Comparison of ENCODE assay signal across 7 mouse cellular contexts in the genomic region with DNA sequence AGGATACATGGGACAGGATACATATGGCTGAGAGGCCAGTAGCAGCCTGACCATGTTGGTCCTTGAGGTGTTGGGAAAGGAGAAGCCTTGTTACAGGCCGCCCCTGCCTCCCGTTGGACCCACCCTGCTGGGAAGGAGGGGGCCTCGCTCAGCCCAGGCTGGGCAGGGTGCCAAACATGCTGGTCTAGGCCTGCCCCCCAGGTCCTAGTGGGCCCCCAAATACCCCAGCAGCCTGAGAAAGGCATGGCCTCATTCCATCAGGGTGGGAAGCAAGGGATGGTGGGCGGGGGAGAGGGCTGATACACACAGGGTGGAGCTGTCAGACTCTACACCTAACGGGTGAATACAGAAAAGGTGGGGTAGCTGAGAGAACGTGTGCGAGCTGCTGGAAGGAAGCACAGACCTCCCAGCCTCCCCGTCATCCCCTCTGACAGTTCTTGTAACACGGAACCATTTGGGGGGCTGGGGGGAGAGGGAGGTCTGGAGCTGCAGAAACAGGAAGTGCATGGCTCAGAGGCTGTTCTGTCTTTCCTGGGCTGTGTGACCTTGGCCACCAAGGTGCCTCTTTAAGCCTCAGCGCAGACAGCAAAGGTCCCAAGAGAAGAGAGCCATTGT. TPM values are rescaled to one million over a fixed set of nuclear protein-coding genes. Genes with fewer than 3 reads are reported as not detected.
DNase-seq lines count a peak whose midpoint lies in the region; ATAC-seq and TF ChIP-seq lines count a peak whose summit lies in the region.

No protein-coding gene starts in this region.

- DNase-seq in MEL (ENCODE audit: low read depth, low spot score) (peak; percentile 60), liver (peak; percentile 60)
- peak; percentile 75 for DNase-seq in heart, postnatal 4 days
- DNase-seq in thymus, postnatal 14 days: no peak
- DNase-seq in cerebellum, postnatal 25 days: no peak

- TF ChIP-seq CTCF in MEL (IDR thresholded peaks at IDR 0.05 in 2 of 3, conservative IDR thresholded peaks at IDR 0.05 in 1 of 3; ENCODE audit: control insufficient read depth in 1 of 3, insufficient read depth in 1 of 3, low read depth in 2 of 3, low read length in 3 of 3, poor library complexity in 1 of 3, severe bottlenecking in 1 of 3): no peak

- WGBS in neural tube, embryonic 15.5 days: 42% methylated on average over 10 of the region's 10 CpGs

- no peak for TF ChIP-seq POLR2A in MEL (IDR thresholded peaks at IDR 0.05; ENCODE audit: control insufficient read depth in 1 of 2, insufficient read depth in 1 of 2, low read depth in 1 of 2, low read length in 2 of 2, poor library complexity in 1 of 2)

- no peak overlapping the region for H3K4me3 ChIP-seq in MEL (ENCODE audit: control insufficient read depth in 1 of 2, insufficient read depth in 1 of 2, low read depth in 2 of 2, low read length in 2 of 2)
- H3K4me3 ChIP-seq in brown adipose tissue, adult 24 weeks (ENCODE audit: insufficient read depth, low read depth, low read length): peak overlapping the region; percentile 45
- H3K4me3 ChIP-seq in neural tube, embryonic 15.5 days (replicated peaks): no peak overlapping the region

- peaks cover 0 to 6% of the 10 kb centered on the region in 2 experiments; a peak in 2 of 4 replicates for H3K36me3 ChIP-seq in MEL (ENCODE audit: control insufficient read depth in 1 of 2, insufficient read depth in 2 of 2, low read length in 2 of 2)
- H3K36me3 ChIP-seq in neural tube, embryonic 15.5 days: peaks cover 13% of the 10 kb centered on the region

- H3K4me2 ChIP-seq in neural tube, embryonic 15.5 days: peak overlapping the region; percentile 96

- no peaks in the 10 kb centered on the region for H3K27me3 ChIP-seq in MEL (ENCODE audit: control insufficient read depth in 1 of 2, insufficient read depth in 2 of 2, low read length in 2 of 2)
- no peaks in the 10 kb centered on the region for H3K27me3 ChIP-seq in neural tube, embryonic 15.5 days (replicated peaks)

- no peaks in the 10 kb centered on the region for H3K9me3 ChIP-seq in MEL (replicated peaks; ENCODE audit: insufficient read depth, low read length)
- no peaks in the 10 kb centered on the region for H3K9me3 ChIP-seq in neural tube, embryonic 15.5 days (replicated peaks)

- peaks cover 7% of the 10 kb centered on the region for H3K79me2 ChIP-seq in MEL (ENCODE audit: control insufficient read depth, insufficient read depth, low read length, poor library complexity)

- TF ChIP-seq EP300 in MEL (IDR thresholded peaks at IDR 0.05; ENCODE audit: low read depth in 1 of 2, low read length in 2 of 2): no peak

- no peak for TF ChIP-seq RAD21 in MEL (IDR thresholded peaks at IDR 0.05; ENCODE audit: low read depth, low read length)

- peaks cover 0 to 15% of the 10 kb centered on the region in 2 experiments; a peak in 3 of 4 replicates for H3K4me1 ChIP-seq in MEL (ENCODE audit: control insufficient read depth in 1 of 2, insufficient read depth in 2 of 2, low read length in 2 of 2)
- peaks cover 13% of the 10 kb centered on the region for H3K4me1 ChIP-seq in brown adipose tissue, adult 24 weeks (ENCODE audit: control insufficient read depth, insufficient read depth, insufficient read length, low read length)
- H3K4me1 ChIP-seq in neural tube, embryonic 15.5 days: peaks cover 68% of the 10 kb centered on the region

- no peak overlapping the region for H3K27ac ChIP-seq in MEL (ENCODE audit: control insufficient read depth, low read depth, low read length)
- H3K27ac ChIP-seq in brown adipose tissue, adult 24 weeks (replicated peaks; ENCODE audit: low read depth, low read length): peak overlapping the region; percentile 81
- H3K27ac ChIP-seq in neural tube, embryonic 15.5 days (replicated peaks): peak overlapping the region; percentile 72

- H3K9ac ChIP-seq in MEL (ENCODE audit: control insufficient read depth, low read depth, low read length, poor library complexity, severe bottlenecking): peak overlapping the region; percentile 18; the same call in 1 of the 2 replicates
- H3K9ac ChIP-seq in neural tube, embryonic 15.5 days (replicated peaks): no peak overlapping the region

- no peak for ATAC-seq in neural tube, embryonic 15.5 days (ENCODE audit: low FRiP score)

TF ChIP-seq in MEL, 35 proteins besides CTCF, POLR2A, EP300 and RAD21:
- TF ChIP-seq BHLHE40 (IDR thresholded peaks at IDR 0.05; ENCODE audit: borderline replicate concordance, low read depth, low read length) (no peak), JUND (IDR thresholded peaks at IDR 0.05; ENCODE audit: low read depth, low read length) (no peak), ELF1 (IDR thresholded peaks at IDR 0.05; ENCODE audit: low read depth, low read length) (peak; percentile 35; the same call in 1 of the 2 replicates)

RNA-seq across cellular contexts. Expression of a gene that starts 4.6 kb away (rescaled TPM):
- total RNA-seq in MEL (2012; rRNA removed): 6.5 and 6.8 TPM in 2 replicates
- 10 to 100 TPM in 1 of 2 experiments, not detected in 1; 10.9 TPM for polyA plus RNA-seq in MEL (2012; ENCODE audit: insufficient read depth in 1 of 2, insufficient read length in 2 of 2, low read depth in 1 of 2, low replicate concordance in 2 of 2, missing spikeins in 1 of 2)
- 8.8 and 10.4 TPM in 2 replicates for polyA plus RNA-seq in brown adipose tissue, adult 24 weeks (2012; ENCODE audit: insufficient read depth, insufficient read length, missing spikeins)
- total RNA-seq in heart, postnatal 4 days (2021): 10 to 100 TPM; 51.7 to 58.8 TPM
- 9.8 and 10.2 TPM in 2 replicates for polyA plus RNA-seq in neural tube, embryonic 15.5 days (2015; fragmentation: Nextera tagmentation; extraction: Ambion mirVana)

RNA-seq across cellular contexts. Expression of a gene that starts 5.7 kb away (rescaled TPM):
- 55.5 and 72.0 TPM in 2 replicates for total RNA-seq in MEL (2012; rRNA removed)
- 10 to 100 TPM in 1 of 2 experiments, not detected in 1; 55.8 TPM for polyA plus RNA-seq in MEL (2012; ENCODE audit: insufficient read depth in 1 of 2, insufficient read length in 2 of 2, low read depth in 1 of 2, low replicate concordance in 2 of 2, missing spikeins in 1 of 2)
- polyA plus RNA-seq in brown adipose tissue, adult 24 weeks (2012; ENCODE audit: insufficient read depth, insufficient read length, missing spikeins): 6.1 and 6.8 TPM in 2 replicates
- 10 to 100 TPM; 13.0 to 14.2 TPM for total RNA-seq in heart, postnatal 4 days (2021)
- 22.0 and 23.7 TPM in 2 replicates for polyA plus RNA-seq in neural tube, embryonic 15.5 days (2015; fragmentation: Nextera tagmentation; extraction: Ambion mirVana)

RNA-seq across cellular contexts. Expression of a gene that starts 15.0 kb away (rescaled TPM):
- 13.7 and 15.9 TPM in 2 replicates for total RNA-seq in MEL (2012; rRNA removed)
- 10 to 100 TPM in 1 of 2 experiments, not detected in 1; 22.6 TPM for polyA plus RNA-seq in MEL (2012; ENCODE audit: insufficient read depth in 1 of 2, insufficient read length in 2 of 2, low read depth in 1 of 2, low replicate concordance in 2 of 2, missing spikeins in 1 of 2)
- polyA plus RNA-seq in brown adipose tissue, adult 24 weeks (2012; ENCODE audit: insufficient read depth, insufficient read length, missing spikeins): 4.0 and 5.5 TPM in 2 replicates
- 10 to 100 TPM; 20.0 to 21.2 TPM for total RNA-seq in heart, postnatal 4 days (2021)
- 0.97 and 8.8 TPM in 2 replicates for polyA plus RNA-seq in neural tube, embryonic 15.5 days (2015; fragmentation: Nextera tagmentation; extraction: Ambion mirVana)

RNA-seq across cellular contexts. Expression of a gene that starts 43.6 kb away (rescaled TPM):
- total RNA-seq in MEL (2012; rRNA removed): 23.2 and 26.2 TPM in 2 replicates
- polyA plus RNA-seq in MEL (2012; ENCODE audit: insufficient read depth in 1 of 2, insufficient read length in 2 of 2, low read depth in 1 of 2, low replicate concordance in 2 of 2, missing spikeins in 1 of 2): 10 to 100 TPM; 38.9 to 64.4 TPM
- polyA plus RNA-seq in brown adipose tissue, adult 24 weeks (2012; ENCODE audit: insufficient read depth, insufficient read length, missing spikeins): 18.0 and 23.0 TPM in 2 replicates
- total RNA-seq in heart, postnatal 4 days (2021): 100 to 1,000 TPM; 103 to 108 TPM
- polyA plus RNA-seq in neural tube, embryonic 15.5 days (2015; fragmentation: Nextera tagmentation; extraction: Ambion mirVana): 20.3 and 21.2 TPM in 2 replicates

RNA-seq across cellular contexts. Expression of a gene that starts 49.4 kb away (rescaled TPM):
- total RNA-seq in MEL (2012; rRNA removed): 1.3 and 1.5 TPM in 2 replicates
- 1 to 10 TPM in 1 of 2 experiments, not detected in 1; 3.2 TPM for polyA plus RNA-seq in MEL (2012; ENCODE audit: insufficient read depth in 1 of 2, insufficient read length in 2 of 2, low read depth in 1 of 2, low replicate concordance in 2 of 2, missing spikeins in 1 of 2)
- not detected in 2 replicates for polyA plus RNA-seq in brown adipose tissue, adult 24 weeks (2012; ENCODE audit: insufficient read depth, insufficient read length, missing spikeins)
- total RNA-seq in heart, postnatal 4 days (2021): under 1 TPM; 0.16 to 0.19 TPM
- polyA plus RNA-seq in neural tube, embryonic 15.5 days (2015; fragmentation: Nextera tagmentation; extraction: Ambion mirVana): 0.12 and 5.0 TPM in 2 replicates

Comparison
In these comparisons a context has a peak if more than half of its experiments do, and no peak if none do; other contexts are left out.
1. DNase-seq: peak in MEL (single experiment), heart, postnatal 4 days (single experiment) and liver (single experiment); none in thymus, postnatal 14 days (single experiment) and cerebellum, postnatal 25 days (0 of 2).